Mouse (Mus musculus): ENCODE measurements around the gene Phox2b. TPM values are rescaled to one million over a fixed set of nuclear protein-coding genes. Genes with fewer than 3 reads are reported as not detected.

The Phox2b gene
- total and polyA plus RNA-seq, 3 experiments, result not detected

DNA sequence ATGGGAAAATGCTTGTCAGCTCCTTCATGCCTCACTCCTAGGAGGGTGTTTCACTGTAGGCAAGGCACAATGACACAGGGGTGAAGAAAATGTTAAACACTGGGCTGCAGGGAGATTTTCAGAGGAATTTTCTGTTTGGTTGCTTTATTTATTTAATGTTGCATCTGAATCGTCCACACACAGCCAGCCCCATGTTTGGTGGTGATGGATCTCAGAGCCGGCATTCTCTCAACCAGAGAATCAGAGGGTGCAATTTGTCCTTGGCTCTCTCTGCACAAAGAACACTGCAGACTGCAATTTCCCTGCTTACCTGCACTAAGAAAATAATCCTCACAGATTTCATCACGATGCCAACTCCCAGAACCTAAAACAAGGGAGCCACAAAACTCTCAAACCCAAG lies 3.9 kb upstream of the Phox2b start:
- Histone ChIP-seq H3K9ac (ENCODE audit: insufficient read depth, low read depth) (no peak overlapping the region), H3K9me3 (replicated peaks; ENCODE audit: low read length) (no peaks in the 10 kb centered on the region), H3K4me1 (ENCODE audit: control insufficient read depth in 1 of 2, insufficient read depth in 2 of 2) (no peaks in the 10 kb centered on the region), H3K36me3 (replicated peaks in 1 of 2; ENCODE audit: control insufficient read depth in 1 of 2, insufficient read depth in 1 of 2, low read length in 1 of 2) (no peaks in the 10 kb centered on the region), H3K27ac (ENCODE audit: insufficient read depth, low read depth) (no peak overlapping the region), H3K4me2 (ENCODE audit: insufficient read depth, low read depth, poor library complexity, severe bottlenecking) (no peak overlapping the region), H3K4me3 (replicated peaks in 1 of 3; ENCODE audit: low read depth in 2 of 3, low read length in 2 of 3, poor library complexity in 1 of 3) (no peak overlapping the region), H3K27me3 (replicated peaks) (no peaks in the 10 kb centered on the region), H3K79me2 (replicated peaks; ENCODE audit: control insufficient read depth, extremely low read depth, insufficient read depth, poor library complexity, severe bottlenecking) (no peaks in the 10 kb centered on the region)
- no peak for TF ChIP-seq ZC3H11A (IDR thresholded peaks at IDR 0.05; ENCODE audit: low read depth, low read length)
- no peak for TF ChIP-seq MXI1 (IDR thresholded peaks at IDR 0.05; ENCODE audit: low read depth, low read length)
- TF ChIP-seq RCOR1 (conservative IDR thresholded peaks at IDR 0.05; ENCODE audit: low read depth, low read length), result no peak
- TF ChIP-seq BHLHE40 (IDR thresholded peaks at IDR 0.05; ENCODE audit: low read depth, low read length), result no peak
- no peak for TF ChIP-seq CHD1 (IDR thresholded peaks at IDR 0.05; ENCODE audit: low read depth, low read length)
- TF ChIP-seq ELF1 (IDR thresholded peaks at IDR 0.05; ENCODE audit: low read depth, low read length), result no peak
- no peak for TF ChIP-seq ETS1 (conservative IDR thresholded peaks at IDR 0.05; ENCODE audit: low read depth, low read length)
- dilution Hi-C loops (cut with MboI; ENCODE audit: extremely low pct_ligation_motif_present, extremely low pct_unique_long_range_greater_than_20kb, low sequenced_read_pairs), result no loop called here
- DNase-seq (ENCODE audit: extremely low read depth), result no peak
- in situ Hi-C loops (cut with MboI; ENCODE audit: low pct_ligation_motif_present, low pct_unique_long_range_greater_than_20kb, low sequenced_read_pairs), result no loop called here

DNA sequence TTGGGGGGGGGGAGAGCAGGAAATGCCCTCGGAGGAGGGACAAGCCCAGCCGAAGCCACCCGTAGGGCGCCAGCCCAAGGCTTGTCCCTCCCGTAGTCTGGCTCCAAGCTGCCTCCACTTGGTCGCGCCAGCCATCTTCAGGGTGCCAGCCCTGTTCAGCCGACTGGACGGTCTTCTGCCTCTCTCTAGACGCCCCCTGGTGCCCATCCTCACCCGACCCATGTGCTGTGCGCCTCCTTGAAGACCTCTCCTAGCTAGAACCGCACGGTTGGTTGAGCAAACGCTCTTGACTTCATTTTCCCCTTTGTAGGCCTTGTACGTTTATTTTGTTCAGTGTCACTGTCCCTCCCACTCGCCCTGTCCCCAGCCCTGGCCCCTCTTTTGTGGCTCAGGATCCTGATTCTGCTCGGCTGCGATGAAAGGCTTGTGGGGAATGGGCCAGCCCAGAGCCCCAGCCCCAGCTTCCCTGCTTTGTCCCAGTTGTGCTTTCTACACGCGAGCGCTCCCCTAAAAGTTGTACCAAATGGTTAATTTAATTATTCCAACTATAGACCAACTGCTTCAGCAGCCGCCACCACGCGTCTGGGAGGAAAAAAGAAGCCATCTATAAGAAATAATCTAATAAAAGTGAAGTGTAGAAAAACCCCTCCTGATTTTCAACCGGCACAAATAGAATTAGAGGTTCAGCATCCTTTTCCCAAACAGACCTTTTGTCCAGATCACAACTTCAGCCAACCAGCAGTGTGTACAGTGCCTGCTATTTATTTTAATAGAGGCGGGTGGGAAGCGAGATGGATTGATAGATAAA lies 2.9 kb upstream of the Phox2b start:
- dilution Hi-C loops (cut with MboI; ENCODE audit: extremely low pct_ligation_motif_present, extremely low pct_unique_long_range_greater_than_20kb, low sequenced_read_pairs), result no loop called here
- H3K9me3 ChIP-seq (replicated peaks; ENCODE audit: low read length), result no peaks in the 10 kb centered on the region
- H3K9ac ChIP-seq (ENCODE audit: insufficient read depth, low read depth), result no peak overlapping the region
- H3K4me3 ChIP-seq (replicated peaks in 1 of 3; ENCODE audit: low read depth in 2 of 3, low read length in 2 of 3, poor library complexity in 1 of 3), result no peak overlapping the region
- no peak overlapping the region for H3K4me2 ChIP-seq (ENCODE audit: insufficient read depth, low read depth, poor library complexity, severe bottlenecking)
- DNase-seq (ENCODE audit: extremely low read depth), result no peak
- in situ Hi-C loops (cut with MboI; ENCODE audit: low pct_ligation_motif_present, low pct_unique_long_range_greater_than_20kb, low sequenced_read_pairs), result no loop called here
- H3K27me3 ChIP-seq (replicated peaks), result no peaks in the 10 kb centered on the region
- H3K36me3 ChIP-seq (replicated peaks in 1 of 2; ENCODE audit: control insufficient read depth in 1 of 2, insufficient read depth in 1 of 2, low read length in 1 of 2), result no peaks in the 10 kb centered on the region
- H3K27ac ChIP-seq (ENCODE audit: insufficient read depth, low read depth), result no peak overlapping the region
- H3K4me1 ChIP-seq (ENCODE audit: control insufficient read depth in 1 of 2, insufficient read depth in 2 of 2), result no peaks in the 10 kb centered on the region
- TF ChIP-seq PAX5 (IDR thresholded peaks at IDR 0.05; ENCODE audit: low read length), result no peak
- TF ChIP-seq TCF12 (IDR thresholded peaks at IDR 0.05; ENCODE audit: low read depth, low read length), result no peak
- TF ChIP-seq POLR2AphosphoS2 (IDR thresholded peaks at IDR 0.05; ENCODE audit: low read depth, low read length), result no peak
- no peak for TF ChIP-seq HCFC1 (IDR thresholded peaks at IDR 0.05; ENCODE audit: low read depth, low read length)
- TF ChIP-seq KAT2A (IDR thresholded peaks at IDR 0.05; ENCODE audit: insufficient replicate concordance, low read length), result no peak
- TF ChIP-seq ZNF384 (IDR thresholded peaks at IDR 0.05; ENCODE audit: low read depth, low read length), result no peak
- TF ChIP-seq MAZ (IDR thresholded peaks at IDR 0.05; ENCODE audit: low read depth, low read length), result no peak
- no peaks in the 10 kb centered on the region for H3K79me2 ChIP-seq (replicated peaks; ENCODE audit: control insufficient read depth, extremely low read depth, insufficient read depth, poor library complexity, severe bottlenecking)

Data from CH12.LX (cell line).